Mouse (Mus musculus) gastrocnemius, postnatal 25 days (tissue): ENCODE results near the gene Hnrnpa0. TPM values are rescaled to one million over a fixed set of nuclear protein-coding genes. Genes with fewer than 3 reads are reported as not detected.
"Not testable (repeated sequence)": the region's sequence is repeated elsewhere in the genome, so short reads cannot be mapped to it uniquely, and the experiment has no call there.

Source experiments
- DNase-seq: peaks from one replicate; pipeline ENCODE4 v3.0.0; 2022
- long read RNA-seq, 2 experiments: library from polyadenylated mRNA; stranded (forward); transcript quantifications; one replicate each; pipeline ENCODE4 v2.0.0; 2021
- total RNA-seq, 2 experiments: library from RNA; stranded (reverse); gene quantifications; 1 replicate in 1 of 2; 2 replicates in 1 of 2; pipeline ENCODE4 v1.2.3; 2021

Hnrnpa0 gene
- total RNA-seq, result 10 to 100 TPM; 34.6 to 38.6 TPM
- long read RNA-seq, experiment 1, transcript Hnrnpa0-201 (1 exons, 2,678 nt), result major isoform, 13 of 13 reads
- long read RNA-seq, experiment 1, partial matches to known transcripts, result 0 of 13 reads
- long read RNA-seq, experiment 1, other reads (novel, unspliced or antisense), result 0 of 13 reads
- long read RNA-seq, experiment 2, transcript Hnrnpa0-201 (1 exons, 2,678 nt), result major isoform, 5 of 5 reads
- long read RNA-seq, experiment 2, partial matches to known transcripts, result 0 of 5 reads
- long read RNA-seq, experiment 2, other reads (novel, unspliced or antisense), result 0 of 5 reads

DNA sequence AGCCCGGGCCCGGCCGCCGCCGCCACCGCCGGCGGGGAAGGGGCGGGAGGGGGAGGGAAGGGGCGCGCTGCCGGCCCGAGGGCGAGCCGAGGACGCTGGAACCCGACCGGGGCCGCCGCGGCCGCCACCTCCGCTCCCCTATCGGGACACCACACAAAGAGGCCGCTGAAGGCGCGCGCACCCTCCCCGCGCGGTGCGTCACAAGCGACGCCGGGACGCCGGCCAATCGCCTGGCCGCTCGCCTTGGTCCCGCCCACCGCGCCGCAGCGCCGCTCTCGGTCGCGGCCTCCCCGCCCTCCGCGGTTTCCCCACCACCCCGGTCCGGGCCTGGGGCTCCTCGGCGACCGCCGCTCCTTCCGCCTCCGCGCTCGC lies at the start of gene Hnrnpa0:
TSS of gene Hnrnpa0 (minus strand) at position 161 of the 372 bp plus-strand sequence.
- DNase-seq, result peak; percentile 92

DNA sequence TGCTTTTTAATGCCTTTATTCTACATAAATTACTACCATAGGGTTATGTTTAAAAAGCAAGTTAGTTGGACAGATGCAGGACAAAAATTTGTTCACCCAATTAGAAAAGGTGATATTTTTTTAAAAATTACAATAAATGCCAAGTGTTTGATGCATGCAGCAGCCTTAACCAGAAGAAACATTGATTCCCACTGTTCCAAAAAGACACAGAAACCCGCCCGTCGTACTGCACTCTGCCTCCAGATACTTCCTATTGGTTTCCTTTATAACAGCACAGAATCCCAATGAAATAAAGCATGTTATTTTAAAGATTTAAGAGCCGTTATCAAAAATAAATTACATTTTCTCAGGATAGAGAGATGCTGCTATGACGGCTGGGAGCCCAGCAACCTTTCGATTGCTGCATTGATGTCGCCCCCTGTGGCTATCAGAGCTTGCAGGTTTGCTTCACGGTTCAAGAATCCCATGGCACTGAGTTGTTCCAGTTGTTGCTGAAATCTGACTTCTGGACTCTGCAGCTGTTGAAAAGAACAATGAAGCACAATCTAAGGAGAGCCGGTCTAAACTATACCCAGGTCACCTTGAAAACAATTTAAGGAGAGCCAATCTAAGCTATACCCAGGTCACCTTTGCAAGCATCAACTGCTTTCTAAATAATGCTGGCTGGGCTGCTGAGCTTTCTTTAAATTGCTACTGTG lies 49.3 kb upstream of the Hnrnpa0 start:
- DNase-seq, result peak; percentile 98

DNA sequence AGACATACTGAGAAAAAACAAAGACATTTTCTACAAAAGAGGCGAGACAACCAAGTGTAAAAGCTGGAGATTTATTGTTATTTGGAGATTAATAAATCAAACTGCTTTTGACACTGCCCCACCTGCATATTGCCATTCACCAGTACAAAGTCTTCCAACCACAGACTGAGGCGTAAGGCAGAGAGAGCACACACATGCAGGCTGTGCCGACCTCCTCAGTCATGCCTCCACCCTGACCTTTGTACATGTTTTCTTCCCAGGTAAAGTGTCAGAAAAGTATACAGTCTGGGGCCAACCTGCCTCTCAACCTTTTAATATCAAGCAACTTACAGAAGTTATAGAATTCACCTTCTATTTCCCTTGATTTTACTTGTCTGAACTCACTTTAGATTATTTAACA lies 47.7 kb upstream of the Hnrnpa0 start:
- DNase-seq, result no peak

DNA sequence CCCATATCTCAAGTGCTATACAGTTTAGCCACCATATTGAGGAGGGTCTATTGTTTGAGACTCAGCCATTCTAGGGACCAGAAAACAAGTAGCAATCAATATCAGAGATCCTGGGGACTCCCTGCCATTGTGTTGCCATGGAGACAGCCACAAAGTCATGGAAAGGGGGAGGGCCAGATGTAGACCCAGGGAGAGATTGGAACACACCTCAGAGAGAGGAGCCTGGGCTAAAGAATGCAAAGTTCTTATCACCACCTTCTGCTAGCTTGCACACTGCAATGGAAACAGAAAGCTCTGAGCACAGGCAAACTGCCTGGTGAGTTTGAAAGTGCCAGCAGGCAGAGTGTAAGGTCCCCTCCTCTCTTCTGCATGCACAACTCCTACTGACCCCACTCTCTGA lies 39.8 kb upstream of the Hnrnpa0 start:
- DNase-seq, result no peak

DNA sequence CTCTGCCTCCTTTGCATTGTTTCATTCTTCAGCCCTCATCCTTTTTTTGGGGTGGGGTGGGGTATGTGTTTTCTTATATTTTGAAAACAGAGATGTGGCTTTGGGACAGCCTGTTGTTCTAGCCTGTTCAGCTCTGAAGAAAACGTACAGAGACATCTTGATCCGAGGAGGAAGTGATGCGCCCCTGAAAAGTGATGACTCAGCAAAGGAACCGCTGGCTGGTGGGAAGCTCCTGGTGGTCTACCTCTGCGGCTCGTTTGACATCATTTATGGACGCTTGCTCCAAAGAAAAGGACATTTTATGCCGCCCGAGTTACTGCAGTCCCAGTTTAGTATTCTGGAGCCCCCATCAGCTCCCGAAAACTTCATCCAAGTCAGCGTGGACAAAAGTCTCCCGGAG lies 35.0 kb upstream of the Hnrnpa0 start:
- no peak for DNase-seq

DNA sequence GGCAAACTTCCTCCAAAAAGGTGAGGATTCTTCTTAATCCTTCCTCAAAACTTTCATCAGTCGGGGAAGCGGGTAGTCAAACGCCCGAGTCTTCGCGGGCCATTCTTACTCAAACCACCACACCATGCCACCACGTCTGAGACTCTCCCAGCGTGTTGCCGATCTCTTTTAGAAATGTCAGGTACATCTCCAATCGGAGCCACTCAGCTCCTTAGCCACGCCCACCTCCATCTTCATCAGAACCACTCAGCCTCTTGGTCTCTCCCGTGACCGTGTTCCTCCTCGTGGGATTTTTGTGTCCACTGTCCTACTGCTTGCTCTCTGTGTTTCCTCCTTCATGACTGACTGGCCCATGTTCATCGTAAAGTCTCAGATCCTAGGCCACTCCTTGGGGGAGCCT lies 32.4 kb upstream of the Hnrnpa0 start:
- DNase-seq, result no peak

DNA sequence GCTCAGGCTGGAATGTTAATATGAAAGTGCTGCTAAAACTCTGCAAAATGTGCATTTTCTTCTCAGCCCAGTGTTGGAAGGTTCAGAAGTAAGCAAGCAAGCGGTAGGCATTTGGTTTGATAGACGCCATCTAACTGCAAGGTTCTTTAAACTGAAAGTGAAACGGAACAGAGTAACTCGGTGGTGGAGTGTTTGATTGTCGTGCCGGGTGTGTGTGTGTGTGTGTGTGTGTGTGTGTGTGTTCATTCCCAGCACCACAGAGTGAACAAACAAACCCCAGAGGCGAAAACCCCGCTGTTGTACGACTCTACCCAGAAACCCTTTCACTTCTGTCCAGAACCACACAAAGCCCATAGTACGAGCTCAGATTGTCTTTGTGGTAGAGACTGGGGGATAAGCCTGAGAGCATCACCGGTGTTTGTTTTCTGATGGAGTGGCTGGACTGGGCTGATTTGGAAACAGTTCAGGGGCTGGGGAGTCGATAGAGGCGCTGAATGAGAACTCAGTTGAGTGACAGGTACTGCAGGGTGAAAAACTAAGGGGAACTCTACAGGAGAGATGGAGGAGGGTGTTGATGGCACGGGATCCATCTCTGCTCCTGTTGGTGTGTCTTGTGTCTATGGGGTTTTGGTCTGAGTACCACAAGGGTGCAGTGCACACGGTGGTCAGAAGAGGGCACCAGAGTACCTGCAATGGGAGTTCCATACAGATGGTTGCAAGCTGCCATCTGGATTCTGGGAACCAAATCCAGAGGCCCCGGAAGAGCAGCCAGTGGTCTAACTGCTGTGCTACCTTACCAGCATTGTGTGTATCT lies 29.9 kb upstream of the Hnrnpa0 start:
- DNase-seq, result peak; percentile 67

DNA sequence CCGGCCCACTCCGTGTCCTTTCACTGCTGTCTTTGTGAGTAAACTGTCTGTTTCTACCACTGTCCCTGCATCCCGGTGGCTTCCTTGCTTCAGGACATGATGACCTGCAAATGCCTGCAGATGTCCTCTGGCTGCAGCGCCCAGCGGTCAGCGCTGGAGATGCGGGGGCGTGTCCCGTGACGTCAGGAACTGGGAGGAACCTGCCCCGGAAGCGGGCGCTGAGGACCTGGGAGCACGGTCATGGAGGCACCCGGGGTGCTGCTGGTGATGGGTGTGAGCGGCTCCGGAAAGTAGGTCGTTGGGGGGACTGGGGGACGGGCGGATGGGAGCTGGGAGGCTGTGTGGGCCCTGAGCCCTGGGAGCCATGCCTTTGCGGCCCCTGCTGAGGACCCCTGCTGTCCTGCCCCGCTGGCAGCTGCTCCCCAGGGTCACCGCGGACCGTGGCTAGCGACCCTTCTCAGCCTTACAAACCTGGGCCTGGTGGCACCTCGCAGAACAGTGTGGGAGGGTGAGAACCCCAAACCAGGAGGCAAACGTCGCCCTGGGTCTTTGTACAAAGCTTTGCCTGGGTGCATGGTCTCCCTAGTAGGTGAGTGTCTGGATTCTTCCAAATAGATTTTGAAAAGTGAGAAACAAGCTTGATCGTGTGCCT lies 29.2 kb upstream of the Hnrnpa0 start, which contains the start of gene Idnk:
TSS of gene Idnk (plus strand) at position 203 of the 652 bp plus-strand sequence.
- peak; percentile 86 for DNase-seq

DNA sequence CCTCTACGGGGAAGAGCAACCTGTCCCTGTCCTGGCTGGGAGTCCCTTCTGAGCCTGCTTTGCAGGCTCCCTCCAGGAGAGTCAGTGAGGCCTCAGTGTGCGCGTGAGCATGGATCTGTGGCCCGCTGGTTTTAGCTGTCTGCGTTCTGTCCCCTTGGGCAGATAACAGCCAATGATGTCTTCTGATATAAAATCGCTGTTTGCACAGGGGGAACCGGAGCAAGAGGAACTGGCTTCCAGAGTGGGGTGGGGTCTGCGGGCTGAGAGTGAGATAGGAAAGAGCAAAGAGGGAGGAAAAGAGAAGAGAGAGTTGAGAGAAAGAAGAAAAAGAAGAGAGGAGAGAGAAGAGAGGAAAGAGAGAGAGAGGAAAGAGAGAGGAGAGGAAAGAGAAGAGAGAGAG lies 28.7 kb upstream of the Hnrnpa0 start:
- DNase-seq, result no peak

DNA sequence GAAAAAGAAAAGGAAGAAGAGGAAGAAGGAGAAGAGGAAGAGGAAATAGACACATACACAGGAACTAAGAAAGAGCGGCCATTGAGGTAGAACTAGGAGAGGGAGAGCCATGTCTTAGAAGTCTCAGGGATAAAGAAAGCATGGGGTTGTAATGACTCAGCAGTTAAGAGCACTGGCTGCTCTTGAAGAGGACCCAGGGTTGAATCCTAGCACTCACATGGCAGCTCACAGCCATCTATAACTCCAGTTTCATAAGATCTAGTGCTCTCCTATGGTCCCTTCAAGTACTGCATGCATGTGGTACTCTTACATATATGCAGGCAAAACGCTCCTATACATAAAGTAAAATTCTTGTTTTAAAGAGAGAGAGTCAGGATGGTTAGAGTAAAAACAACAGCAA lies 27.7 kb upstream of the Hnrnpa0 start:
- no peak for DNase-seq

DNA sequence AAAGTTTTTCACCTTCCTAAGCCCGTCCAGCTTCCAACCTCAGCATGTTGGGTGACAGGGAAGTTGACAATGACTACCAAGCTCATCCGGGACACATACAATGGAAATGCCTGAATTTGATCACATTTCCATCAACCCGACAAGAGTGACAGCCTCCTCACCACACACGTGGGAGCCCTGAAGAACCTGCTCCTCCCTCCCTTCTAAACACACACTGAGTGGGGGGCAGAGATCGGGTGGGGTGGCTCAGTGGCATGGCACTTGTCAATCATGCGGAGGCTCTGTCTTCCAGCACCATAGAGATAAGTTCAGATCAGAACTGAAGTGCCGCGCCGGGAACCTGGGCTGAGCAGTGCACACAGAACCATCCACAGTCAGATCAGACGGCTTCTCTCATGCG lies 22.1 kb upstream of the Hnrnpa0 start:
- DNase-seq, result no peak

DNA sequence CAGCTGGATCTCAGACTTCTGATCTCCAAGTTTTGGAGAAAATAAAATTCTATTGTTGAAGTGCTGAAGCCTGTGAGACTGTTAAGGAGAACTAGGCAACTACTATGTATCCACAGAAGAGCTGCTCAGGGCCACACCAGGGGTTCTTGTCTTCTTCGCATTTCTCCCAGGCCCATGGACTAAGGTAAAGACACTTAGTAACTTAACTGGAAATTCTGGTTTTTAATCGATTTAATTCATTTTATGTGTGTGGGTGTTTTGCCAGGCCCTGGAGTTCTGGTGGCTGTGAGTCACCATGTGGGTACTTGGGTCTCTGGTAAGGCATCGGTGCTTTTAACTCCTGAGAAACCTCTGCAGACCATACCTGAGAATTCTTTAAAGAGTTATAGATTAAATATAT lies 21.3 kb upstream of the Hnrnpa0 start:
- DNase-seq, result no peak

DNA sequence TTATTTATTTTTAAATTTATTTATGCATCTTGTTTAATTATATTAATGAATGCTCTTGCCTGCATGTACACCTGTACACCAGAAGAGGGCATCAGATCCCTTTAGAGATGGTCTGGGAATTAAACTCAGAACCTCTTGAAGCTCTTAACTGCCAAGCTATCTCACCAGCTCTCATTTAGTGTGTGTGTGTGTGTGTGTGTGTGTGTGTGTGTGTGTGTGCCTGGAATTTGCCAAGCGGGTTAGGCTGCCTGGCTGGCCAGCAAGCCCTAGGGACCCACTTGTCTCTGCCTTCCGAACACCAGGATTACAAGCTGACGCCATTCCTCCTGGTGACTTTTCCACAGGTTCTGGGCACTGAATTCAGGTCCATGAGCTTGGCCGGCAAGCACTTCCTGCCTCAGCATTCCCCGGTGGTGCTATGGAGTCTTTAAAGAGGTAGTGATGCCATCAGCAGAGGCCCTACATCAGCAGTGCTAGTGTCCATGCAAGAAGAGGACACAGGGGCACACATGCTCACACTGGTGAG lies 20.7 kb upstream of the Hnrnpa0 start:
- DNase-seq, result no peak

DNA sequence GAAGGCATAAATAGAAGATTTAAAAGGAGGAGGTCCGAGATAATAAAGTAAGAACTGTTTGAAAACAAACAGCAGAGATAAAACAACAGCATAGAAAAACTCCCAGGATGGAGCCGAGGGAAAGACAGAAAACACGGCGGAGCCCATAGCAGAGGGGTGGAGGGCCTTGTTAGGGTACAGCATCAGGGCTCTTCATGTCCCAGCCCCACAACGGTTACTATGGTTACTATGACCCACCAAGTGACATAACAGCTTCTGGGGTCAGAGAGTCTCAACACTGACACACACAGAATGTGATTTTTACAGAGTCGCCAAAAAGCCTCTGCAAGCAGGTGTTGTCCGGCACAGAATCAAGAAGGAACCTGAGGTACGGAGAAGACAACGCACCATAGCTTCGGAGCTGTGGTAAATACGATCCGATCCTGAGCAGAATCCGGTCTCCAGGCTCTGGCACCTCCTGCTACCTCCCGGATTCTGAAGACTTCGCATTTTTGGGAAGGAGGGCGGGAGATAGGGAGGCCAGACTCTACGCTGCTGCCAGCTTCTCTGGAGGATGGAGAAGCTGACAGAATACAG lies 20.0 kb upstream of the Hnrnpa0 start:
- DNase-seq, result no peak

DNA sequence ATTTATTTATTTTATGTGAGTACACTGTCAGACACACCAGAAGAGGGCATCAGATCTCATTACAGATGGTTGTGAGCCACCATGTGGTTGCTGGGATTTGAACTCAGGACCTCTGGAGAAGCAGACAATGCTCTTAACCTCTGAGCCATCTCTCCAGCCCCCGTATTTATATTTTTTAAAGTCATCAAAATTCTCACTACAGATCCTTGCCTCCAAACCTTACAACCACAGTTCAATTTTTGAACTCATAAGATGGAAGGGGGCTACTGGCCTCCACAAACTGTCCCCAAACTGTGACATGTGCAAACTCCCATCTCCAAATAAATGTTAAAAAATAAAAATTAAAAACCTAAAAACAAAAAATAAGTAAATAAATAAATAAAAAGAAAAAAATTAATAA lies 19.4 kb upstream of the Hnrnpa0 start:
- no peak for DNase-seq

DNA sequence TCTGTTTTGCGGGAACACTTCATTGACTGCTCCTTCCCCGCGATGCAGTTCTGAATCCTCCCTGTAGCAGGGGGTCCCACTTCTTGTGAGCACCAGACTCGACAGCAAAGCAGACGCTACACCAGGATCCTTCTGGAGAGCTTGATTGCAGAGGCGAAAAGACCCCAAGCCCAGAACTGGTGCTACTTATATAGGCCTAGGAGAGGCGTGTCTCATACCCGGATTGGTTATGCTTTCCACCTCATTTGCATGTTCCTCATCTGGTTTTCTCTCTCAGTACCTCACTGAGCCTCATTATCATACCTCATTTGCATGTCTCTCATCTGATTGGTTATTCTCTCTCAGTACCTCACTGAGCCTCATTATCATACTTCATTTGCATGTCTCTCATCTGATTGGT lies 18.2 kb upstream of the Hnrnpa0 start:
- not testable (repeated sequence) for DNase-seq

DNA sequence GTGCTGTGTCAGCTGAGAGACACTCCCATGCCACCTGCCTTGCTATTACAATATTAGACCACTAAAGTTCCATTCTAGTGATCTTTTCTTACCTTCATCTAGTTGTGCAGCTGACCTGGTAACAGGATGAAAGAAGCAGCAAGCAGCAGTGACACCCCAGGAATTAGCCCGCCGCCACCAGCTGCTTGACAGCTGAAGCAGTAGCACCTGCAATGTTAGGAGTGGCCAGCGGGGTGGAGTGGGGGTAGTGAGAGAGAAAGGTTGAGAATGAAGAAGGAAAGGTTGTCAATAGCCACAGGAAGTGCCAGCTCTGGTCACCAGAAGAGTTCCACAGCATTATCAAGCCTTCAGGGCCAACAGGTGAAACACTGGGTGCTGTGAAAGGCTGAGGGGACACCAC lies 3.3 kb upstream of the Hnrnpa0 start:
- no peak for DNase-seq

DNA sequence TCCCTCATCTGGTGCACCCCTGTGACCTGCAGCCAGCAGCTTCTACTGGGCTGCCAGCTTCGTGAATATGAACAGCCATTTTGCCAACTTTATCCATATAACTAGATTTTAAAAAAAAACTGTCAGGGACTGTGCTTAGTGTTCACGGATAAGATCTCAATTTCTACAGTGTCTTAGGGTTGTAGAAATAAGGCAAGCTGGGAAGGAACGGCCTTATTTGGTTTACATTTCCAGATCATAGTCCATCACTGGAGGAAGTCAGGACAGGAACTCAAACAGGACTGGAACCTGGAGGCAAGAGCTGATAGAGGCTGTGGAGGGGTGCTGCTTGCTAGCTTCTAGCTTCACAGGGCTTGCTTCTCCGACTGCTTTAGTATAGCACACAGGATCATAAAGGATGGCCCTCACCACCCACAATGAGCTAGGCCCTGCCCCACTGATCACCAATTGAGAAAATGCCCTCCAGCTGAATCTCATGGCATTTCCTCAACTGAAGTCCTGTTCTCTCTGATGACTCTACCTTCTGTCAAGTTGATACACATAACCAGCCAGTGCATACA lies 1.4 kb upstream of the Hnrnpa0 start:
- no peak for DNase-seq

DNA sequence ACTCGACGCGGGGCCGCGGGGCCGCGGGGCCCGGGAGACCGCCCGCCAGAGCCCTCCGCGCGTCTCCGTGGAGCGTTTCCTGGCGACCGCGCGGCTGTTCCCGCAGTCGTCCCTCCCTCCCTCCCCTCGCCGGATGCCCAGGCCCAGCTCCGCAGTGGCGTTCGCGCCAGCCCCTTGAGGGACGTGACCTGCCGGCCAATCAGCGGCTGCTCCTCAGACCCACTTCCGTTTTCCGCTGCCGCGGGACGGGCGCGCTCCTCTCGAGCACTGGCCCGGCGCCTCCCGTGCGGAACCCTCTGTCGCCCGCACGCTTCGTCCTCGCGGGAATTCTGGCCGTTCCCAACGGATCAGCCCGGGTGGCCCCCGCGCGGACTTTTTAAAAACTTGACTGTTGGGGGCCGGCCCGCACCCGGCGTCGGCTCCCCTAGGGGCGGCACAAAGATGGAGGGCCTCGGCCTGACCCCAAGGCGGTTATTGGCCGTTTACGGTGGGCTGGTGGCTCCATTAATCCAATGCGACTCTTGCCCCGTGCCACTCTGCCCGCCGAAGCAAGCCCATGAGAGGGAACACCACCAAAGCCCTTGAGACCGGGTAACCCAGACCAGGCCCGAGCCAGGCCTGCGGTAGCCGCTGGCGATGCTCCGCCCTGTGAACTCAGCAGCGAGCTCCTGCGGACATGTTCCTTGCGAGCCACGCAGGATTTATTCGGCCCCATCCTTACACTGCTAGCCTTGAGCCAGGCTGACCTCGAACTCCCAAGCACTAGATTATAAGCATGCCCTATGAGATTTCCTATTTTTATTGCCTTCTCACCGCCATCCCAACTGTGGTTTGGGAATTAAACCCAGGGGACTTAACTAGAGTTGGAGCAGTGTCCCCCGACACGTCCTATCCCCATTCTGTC lies 664 bp upstream of the Hnrnpa0 start:
- DNase-seq, result peak; percentile 98

DNA sequence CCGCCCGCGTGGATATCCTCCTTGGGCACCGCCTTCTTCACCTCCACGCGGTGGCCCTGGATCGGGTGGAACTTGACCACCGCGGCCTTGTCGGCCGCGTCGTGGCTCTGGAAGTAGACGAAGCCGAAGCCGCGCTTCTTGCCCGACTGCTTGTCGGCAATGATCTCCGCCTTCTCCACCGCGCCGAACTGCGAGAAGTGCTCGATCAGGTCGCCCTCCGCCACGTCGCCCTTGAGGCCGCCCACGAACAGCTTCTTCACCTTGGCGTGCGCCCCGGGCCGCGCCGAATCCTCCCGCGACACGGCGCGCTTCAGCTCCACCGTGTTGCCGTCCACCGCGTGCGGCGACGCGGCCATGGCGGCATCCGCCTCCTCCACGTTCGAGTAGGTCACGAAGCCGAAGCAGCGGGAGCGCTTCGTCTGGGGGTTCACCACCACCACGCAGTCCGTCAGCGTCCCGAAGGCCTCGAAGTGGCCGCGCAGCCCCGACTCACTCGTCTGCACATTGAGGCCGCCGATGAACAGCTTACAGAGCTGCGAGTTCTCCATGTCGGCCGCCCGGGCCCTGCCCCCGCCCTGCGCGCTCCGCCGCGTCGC lies 492 bp downstream of the Hnrnpa0 start:
- no peak for DNase-seq
